Mouse (Mus musculus) liver, postnatal 0 days (tissue): ENCODE results near the gene Abat.

Source experiments
- CTCF ChIP-seq: sonication (generic); IDR thresholded peaks from 2 replicates; pipeline ENCODE4 v1.5.1; 2016; ENCODE audit warnings: antibody characterized with exemption, low read depth
- EP300 ChIP-seq: IDR thresholded peaks from 2 replicates; pipeline ENCODE4 v1.6.1; 2016; ENCODE audit warnings: antibody characterized with exemption, low read depth, mild to moderate bottlenecking

GRCm38 (mm10) chr16:8535411-8535810, 22.2 kb downstream of the Abat start:
- TF ChIP-seq CTCF (no peak), EP300 (no peak)
